Mouse (Mus musculus): Measurements from ENCODE around the gene Cops6. TPM values are rescaled to one million over a fixed set of nuclear protein-coding genes. Genes with fewer than 3 reads are reported as not detected.

The Cops6 gene
- polyA plus RNA-seq (2016; fragmentation: Nextera tagmentation; extraction: Ambion mirVana) = 348 and 351 TPM in 2 replicates

DNA sequence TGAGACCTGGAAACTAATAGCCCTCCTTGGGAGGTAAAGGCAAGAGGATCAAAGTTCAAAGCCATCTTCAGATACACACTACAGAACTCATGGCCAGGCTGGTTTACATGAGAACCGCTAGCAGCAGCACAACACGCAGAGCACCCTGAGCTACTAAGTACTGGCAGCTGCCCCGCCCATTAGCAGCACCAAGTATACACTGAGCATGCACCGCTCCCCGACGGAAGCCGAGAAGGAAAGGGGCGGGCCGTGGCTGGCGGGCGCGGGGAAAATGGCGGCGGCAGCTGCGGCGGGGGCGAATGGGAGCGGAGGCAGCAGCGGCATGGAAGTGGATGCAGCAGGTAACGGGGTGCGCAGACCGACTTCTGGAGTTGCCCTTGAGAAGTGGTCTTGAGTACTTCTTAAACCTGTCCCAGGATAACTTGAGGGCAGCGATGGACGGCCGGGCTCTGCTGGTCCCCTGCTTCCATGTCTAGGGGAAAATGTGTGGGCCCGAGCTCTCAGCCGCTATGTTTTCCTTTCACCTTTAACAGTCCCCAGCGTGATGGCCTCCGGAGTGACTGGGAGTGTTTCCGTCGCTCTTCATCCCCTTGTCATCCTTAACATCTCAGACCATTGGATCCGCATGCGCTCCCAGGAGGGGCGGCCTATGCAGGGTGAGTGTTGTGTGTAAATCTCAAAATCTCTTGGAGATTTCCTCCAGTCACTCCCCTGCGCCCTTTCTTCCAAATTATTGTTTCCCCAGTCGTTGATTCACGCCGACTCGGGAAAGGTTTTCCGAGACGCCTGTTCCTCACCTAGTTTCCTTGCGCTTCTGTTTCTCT is at the start of gene Cops6:
Cops6 (plus strand) TSS at position 230 of the 824 bp plus-strand sequence.
- H3K27me3 ChIP-seq (ENCODE audit: poor library complexity, severe bottlenecking) = no peaks in the 10 kb centered on the region
- H3K36me3 ChIP-seq (replicated peaks) = peaks cover 41% of the 10 kb centered on the region
- WGBS = 1% methylated on average over 42 of the region's 42 CpGs
- H3K4me3 ChIP-seq = peak within 1 kb of the TSS; percentile 80
- H3K9me3 ChIP-seq = no peaks in the 10 kb centered on the region
- H3K4me1 ChIP-seq = peaks cover 26% of the 10 kb centered on the region
- H3K27ac ChIP-seq = peak within 1 kb of the TSS; percentile 91
- peak; percentile 95 for DNase-seq (ENCODE audit: extremely low spot score, low spot score)

DNA sequence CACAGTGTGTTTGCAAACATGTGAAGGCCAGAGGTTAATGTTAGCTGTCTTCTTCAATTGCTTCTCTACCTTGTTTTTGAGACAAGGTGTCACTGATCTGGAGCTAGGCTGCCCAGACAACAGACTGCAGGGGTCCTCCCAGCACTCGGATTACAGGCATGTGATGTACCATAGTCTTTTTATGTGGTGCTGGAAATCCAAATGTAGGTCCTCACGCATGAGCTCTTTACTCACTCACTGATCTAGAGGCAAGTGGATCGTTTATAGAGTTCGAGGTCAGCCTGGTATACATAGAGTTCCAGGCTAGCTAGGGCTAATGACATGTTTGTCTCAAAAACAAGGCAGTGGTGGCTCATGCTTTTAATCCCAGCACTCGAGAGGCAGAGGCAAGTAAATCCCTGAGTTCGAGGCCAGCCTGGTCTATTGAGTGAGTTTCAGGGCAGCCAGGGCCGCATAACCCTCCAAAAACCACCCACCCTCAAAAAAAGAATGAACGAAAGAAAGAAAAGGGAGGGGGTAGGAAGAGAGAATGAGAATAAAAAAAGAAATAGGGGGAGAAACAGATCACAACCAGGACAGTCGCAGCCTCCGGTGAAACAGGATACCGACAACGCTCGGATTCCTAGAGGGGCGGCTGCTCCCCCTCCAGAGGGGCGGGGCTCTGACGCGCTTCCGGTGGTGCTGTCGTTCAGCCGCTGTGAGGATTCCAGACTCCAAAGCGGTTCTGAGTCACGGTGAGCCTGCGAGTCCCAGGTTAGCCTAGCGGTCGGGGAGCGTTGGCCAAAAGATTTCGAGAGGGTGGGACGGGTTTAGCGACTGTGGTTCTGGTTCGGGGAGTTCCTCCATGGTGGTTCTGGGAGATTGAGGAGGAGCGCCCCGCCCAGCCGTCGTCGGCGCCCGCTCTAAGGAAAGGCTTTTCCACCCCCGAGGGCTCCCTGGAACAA is 44.3 kb upstream of the Cops6 start, which contains the start of gene Zscan21:
Zscan21 (plus strand) TSS at position 649 of the 944 bp plus-strand sequence.
- DNase-seq (ENCODE audit: extremely low spot score, low spot score) = peak; percentile 90
- H3K36me3 ChIP-seq (replicated peaks) = peaks cover 25% of the 10 kb centered on the region
- WGBS = 7% methylated on average over 38 of the region's 38 CpGs
- peak within 1 kb of the TSS; percentile 95 for H3K27ac ChIP-seq
- peak within 1 kb of the TSS; percentile 73 for H3K4me3 ChIP-seq
- peaks cover 15% of the 10 kb centered on the region for H3K4me1 ChIP-seq
- H3K9me3 ChIP-seq = no peaks in the 10 kb centered on the region
- H3K27me3 ChIP-seq (ENCODE audit: poor library complexity, severe bottlenecking) = no peaks in the 10 kb centered on the region

DNA sequence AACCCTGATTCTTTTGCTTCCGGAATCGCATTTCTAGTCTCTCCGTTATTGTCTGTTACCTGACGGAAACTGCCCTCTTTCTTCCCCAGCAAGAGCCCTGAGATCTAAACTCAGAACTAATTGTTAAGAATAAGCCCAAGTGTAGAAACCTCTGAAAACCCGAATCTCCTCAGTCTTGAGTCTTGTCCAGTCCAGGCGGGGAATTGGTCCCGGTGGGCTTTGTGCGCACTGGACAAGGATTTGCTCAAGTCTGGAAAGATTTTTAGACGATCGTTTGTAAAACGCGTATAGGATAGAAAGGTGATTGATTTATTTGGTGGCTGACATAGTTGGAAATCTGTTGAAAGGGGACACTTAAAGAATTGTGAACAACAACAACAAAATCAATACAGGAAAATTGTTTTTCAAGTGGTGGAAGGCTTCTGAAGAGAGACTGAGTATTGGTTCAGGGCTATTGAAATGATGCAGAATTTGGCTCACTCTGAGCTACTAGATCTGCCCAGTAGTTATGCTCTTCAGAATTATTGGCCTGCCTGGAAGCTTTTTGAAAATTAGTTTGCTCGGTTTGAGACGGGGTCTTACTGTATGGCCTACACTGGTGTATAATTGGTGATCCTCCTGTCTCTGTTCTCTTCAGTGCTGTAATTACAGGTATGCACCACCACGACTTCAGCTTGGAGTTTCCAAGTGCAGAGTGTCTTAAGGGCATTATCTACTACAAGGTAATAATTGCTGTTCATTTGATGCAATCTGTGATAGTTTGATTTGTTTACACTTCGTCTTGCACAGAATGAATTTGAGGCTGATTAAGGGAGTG is 43.5 kb upstream of the Cops6 start:
- 13% methylated on average over 16 of the region's 16 CpGs for WGBS
- no peak for DNase-seq (ENCODE audit: extremely low spot score, low spot score)

DNA sequence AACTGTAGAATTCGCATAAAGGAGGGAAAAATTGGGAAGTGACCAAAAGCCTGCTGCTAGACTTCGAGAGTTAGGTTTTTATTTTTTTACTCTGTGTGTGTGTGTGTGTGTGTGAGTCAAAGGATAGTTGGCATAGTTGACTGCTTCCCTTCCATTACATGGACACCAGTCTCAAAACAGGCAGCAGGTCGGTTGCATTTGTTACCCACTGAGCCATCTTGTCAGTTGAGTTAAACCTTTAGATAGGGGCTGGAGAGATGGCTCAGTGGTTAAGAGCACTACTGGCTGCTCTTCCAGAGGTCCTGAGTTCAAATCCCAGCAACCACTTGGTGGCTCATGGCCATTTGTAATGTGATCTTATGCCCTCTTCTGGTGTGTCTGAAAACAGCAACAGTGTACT is 42.8 kb upstream of the Cops6 start:
- Histone ChIP-seq H3K27me3 (ENCODE audit: poor library complexity, severe bottlenecking) (no peaks in the 10 kb centered on the region), H3K4me3 (peak overlapping the region; percentile 73), H3K27ac (0 out of 2 replicates have a peak overlapping the region, but pooled peaks have one; percentile 95), H3K36me3 (replicated peaks) (peaks cover 38% of the 10 kb centered on the region), H3K9me3 (no peaks in the 10 kb centered on the region), H3K4me1 (peaks cover 15% of the 10 kb centered on the region)
- no peak for DNase-seq (ENCODE audit: extremely low spot score, low spot score)
- WGBS = 88% methylated on average over 3 of the region's 3 CpGs

More for the DNA sequence above, 43.5 kb upstream of the Cops6 start:
- Histone ChIP-seq H3K27ac (peak overlapping the region; percentile 95), H3K9me3 (no peaks in the 10 kb centered on the region), H3K27me3 (ENCODE audit: poor library complexity, severe bottlenecking) (no peaks in the 10 kb centered on the region), H3K36me3 (replicated peaks) (peaks cover 32% of the 10 kb centered on the region), H3K4me3 (peak overlapping the region; percentile 73), H3K4me1 (peaks cover 15% of the 10 kb centered on the region)

DNA sequence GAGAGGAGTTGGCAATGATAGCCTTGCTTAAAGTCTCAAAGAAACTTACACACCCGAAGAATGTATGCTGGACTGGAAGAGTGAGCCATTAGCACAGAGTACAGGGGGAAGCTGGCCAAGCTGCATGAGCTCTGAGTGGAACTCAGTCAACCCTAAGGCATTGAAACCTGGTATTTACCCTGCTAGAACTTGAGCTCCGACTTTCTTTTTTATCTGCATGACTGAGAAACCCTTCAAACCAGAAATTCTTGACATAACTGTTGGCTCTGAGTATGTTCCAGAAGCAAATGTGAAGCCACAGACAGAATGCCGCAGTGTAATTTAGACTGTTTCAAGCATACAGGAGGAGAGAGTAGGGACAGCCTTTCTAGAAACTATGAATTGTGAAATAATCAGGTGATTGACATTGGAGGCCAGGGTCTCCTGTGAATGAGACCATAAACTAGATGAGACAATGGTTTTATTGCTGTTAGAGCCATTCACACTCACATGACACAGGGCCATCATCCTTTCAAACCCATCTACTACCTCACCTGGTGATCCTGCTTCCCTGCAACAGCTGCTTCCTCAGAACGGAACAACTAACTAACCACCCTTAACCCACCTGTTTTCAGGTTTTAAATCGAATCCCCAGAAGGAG is 28.3 kb upstream of the Cops6 start:
- no peaks in the 10 kb centered on the region for H3K9me3 ChIP-seq
- WGBS = 92% methylated on average over 5 of the region's 5 CpGs
- no peaks in the 10 kb centered on the region for H3K4me1 ChIP-seq
- H3K27me3 ChIP-seq (ENCODE audit: poor library complexity, severe bottlenecking) = no peaks in the 10 kb centered on the region
- DNase-seq (ENCODE audit: extremely low spot score, low spot score) = no peak
- peaks cover 87% of the 10 kb centered on the region for H3K36me3 ChIP-seq (replicated peaks)
- H3K4me3 ChIP-seq = no peak overlapping the region
- no peak overlapping the region for H3K27ac ChIP-seq

DNA sequence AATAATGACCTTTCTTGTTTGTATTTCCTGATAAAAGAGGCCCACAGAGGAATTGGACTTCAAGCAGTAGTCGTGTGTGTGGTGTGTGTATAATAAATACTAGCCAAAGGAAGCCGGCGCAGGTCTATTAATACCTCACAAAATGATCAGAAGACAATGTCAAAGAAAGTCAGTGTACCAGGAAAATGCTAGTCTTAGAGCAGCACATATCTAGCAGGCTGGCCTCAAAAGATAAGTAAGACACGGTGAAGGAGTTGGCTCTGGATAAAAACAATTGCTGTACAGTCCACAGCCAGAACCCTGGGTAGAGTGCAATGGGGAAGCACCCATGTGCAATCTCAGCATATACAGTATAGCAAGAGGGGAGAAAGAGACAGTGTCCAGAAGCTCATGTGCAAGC is 23.6 kb upstream of the Cops6 start:
- Histone ChIP-seq H3K27me3 (ENCODE audit: poor library complexity, severe bottlenecking) (no peaks in the 10 kb centered on the region), H3K4me3 (no peak overlapping the region), H3K9me3 (no peaks in the 10 kb centered on the region), H3K36me3 (replicated peaks) (peaks cover 59% of the 10 kb centered on the region), H3K4me1 (no peaks in the 10 kb centered on the region), H3K27ac (no peak overlapping the region)
- DNase-seq (ENCODE audit: extremely low spot score, low spot score) = no peak
- 95% methylated on average over 4 of the region's 4 CpGs for whole genome bisulfite sequencing

DNA sequence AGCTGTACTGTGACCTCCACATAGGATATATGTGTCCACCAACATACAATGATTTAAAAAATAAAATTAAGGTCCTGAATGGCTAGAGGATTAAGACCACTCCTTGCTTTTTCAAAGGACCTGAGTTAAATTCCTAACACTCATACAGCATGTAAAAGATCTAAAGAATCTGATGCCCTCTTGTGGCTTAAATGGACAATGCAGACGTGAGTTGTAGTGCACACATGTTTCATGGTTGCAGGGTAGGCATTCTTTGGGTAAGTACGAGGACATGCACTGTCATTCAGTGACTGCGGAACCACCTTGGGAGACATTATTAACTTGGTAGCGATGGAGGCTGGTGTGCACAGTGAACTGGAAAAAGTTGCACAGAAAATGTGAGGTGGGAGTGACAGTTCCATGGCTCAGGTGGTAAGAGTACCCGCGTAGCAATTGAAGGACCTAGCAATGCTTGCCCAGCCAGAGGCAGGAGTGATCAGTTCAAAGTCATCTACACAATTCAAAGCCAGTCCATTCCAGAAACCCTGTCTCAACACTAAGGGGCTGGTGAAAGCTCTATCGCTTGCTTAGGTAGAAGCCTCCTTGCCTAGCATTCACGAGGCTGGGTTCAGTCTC is 22.8 kb upstream of the Cops6 start:
- H3K27ac ChIP-seq = no peak overlapping the region
- DNase-seq (ENCODE audit: extremely low spot score, low spot score) = no peak
- H3K4me1 ChIP-seq = no peaks in the 10 kb centered on the region
- no peaks in the 10 kb centered on the region for H3K27me3 ChIP-seq (ENCODE audit: poor library complexity, severe bottlenecking)
- no peaks in the 10 kb centered on the region for H3K9me3 ChIP-seq
- H3K36me3 ChIP-seq (replicated peaks) = peaks cover 57% of the 10 kb centered on the region
- 67% methylated on average over 8 of the region's 8 CpGs for WGBS
- no peak overlapping the region for H3K4me3 ChIP-seq

DNA sequence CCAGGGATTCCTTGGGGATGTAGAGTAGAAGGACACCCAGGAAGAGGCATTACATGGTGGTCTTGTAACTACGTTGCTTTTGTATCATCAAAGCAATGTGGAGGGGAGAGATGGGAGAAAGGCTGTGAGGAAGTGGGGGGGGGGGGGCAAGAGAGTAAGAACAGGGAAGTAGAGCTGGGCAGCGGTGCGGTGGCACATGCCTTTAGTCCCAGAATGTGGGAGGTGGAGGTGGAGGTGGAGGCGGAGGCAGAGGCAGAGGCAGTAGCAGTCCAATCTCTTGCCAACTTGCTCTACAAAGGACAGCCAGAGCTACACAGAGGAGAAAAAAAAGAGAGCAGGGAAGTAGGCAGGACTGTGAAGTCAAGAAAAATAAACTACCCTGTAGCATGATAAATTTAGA is 22.3 kb upstream of the Cops6 start:
- peaks cover 57% of the 10 kb centered on the region for H3K36me3 ChIP-seq (replicated peaks)
- WGBS = 81% methylated on average over 4 of the region's 4 CpGs

DNA sequence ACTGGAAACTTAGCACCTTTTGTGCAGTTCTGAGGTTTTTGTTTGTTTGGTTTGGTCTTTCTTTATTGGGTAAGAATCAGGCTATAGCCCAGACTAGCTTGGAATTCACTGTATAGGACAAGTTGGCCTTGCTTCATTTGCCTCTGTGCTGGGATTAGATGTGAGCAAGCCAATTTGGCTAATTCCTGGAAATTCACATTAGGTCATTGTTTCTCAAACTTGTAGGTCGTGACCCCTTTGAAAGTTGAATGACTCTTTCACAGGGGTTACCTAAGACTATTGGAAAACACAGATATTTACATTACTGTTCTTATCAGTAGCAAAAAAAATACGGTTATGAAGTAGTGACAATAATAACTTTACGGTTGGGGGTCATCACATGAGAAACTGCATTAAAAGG is 6.5 kb upstream of the Cops6 start:
- H3K27ac ChIP-seq = peak overlapping the region; percentile 98
- no peaks in the 10 kb centered on the region for H3K9me3 ChIP-seq
- peaks cover 40% of the 10 kb centered on the region for H3K36me3 ChIP-seq (replicated peaks)
- DNase-seq (ENCODE audit: extremely low spot score, low spot score) = no peak
- peak overlapping the region; percentile 86 for H3K4me3 ChIP-seq
- H3K4me1 ChIP-seq = peaks cover 12% of the 10 kb centered on the region
- H3K27me3 ChIP-seq (ENCODE audit: poor library complexity, severe bottlenecking) = no peaks in the 10 kb centered on the region
- 87% methylated on average over 3 of the region's 3 CpGs for WGBS

More for the DNA sequence above, 22.3 kb upstream of the Cops6 start:
- Histone ChIP-seq H3K4me3 (no peak overlapping the region), H3K27me3 (ENCODE audit: poor library complexity, severe bottlenecking) (no peaks in the 10 kb centered on the region), H3K4me1 (no peaks in the 10 kb centered on the region), H3K27ac (no peak overlapping the region), H3K9me3 (no peaks in the 10 kb centered on the region; the same call in 1 of the 2 replicates)
- DNase-seq (ENCODE audit: extremely low spot score, low spot score) = no peak

DNA sequence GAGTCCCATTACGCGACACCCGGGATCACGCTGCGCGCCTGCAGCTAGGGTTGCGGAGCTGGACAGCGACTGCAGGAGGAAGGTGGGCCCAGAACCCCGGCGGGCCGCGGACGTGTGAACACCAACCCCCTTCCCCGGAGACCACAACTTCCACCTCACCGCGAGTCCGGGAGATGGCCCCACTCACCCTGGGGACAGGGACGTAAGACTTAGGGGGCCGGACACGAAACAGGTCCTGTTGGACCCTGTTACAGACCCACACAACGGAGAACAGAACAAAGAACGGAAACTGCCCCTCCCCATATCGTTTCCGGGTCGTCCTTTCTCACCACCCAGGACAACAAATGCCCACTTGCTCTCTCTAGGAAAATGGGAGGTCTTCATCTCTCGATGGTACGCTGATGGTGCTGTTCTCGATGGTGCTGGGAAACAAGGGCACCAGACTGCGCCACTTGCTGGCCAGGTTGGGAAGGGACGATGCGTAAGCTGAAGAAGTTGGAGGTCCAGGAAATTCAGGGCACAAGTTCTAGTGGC is 5.4 kb upstream of the Cops6 start, which contains the start of gene Zfp113:
Zfp113 (minus strand) TSS at position 302 of the 534 bp plus-strand sequence.
- Histone ChIP-seq H3K36me3 (replicated peaks) (peaks cover 34% of the 10 kb centered on the region), H3K4me3 (peak within 1 kb of the TSS; percentile 86), H3K9me3 (no peaks in the 10 kb centered on the region), H3K4me1 (peaks cover 16% of the 10 kb centered on the region), H3K27ac (peak within 1 kb of the TSS; percentile 98), H3K27me3 (ENCODE audit: poor library complexity, severe bottlenecking) (no peaks in the 10 kb centered on the region)
- under 1% methylated on average over 31 of the region's 31 CpGs for WGBS
- DNase-seq (ENCODE audit: extremely low spot score, low spot score) = peak; percentile 90

DNA sequence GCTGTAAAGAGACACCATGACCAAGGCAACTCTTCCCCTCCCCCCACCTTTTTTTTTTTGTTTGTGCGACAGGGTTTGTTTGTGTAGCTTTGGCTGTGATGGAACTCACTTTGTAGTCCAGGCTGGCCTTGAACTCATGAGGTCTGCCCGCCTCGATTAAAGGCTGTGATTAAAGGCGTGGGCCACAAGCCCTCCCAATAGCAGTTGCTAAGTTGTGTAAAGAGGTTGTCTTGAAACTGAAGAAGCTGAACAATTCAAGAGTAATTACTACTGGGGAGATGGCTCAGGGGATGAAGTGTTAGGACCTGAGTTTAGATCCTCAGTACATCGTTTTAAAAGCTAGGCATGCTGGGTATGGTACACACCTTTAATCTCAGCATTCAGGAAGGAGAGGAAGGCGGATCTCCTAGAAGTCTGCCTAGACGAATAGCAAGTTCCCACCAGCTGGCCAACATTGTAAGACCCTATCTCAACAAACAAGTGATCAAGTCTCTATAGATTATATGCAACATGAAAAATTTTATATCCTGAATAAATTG is 578 bp upstream of the Cops6 start:
- peak overlapping the region; percentile 91 for H3K27ac ChIP-seq
- H3K4me1 ChIP-seq = peaks cover 20% of the 10 kb centered on the region
- H3K27me3 ChIP-seq (ENCODE audit: poor library complexity, severe bottlenecking) = no peaks in the 10 kb centered on the region
- peak overlapping the region; percentile 80 for H3K4me3 ChIP-seq
- no peaks in the 10 kb centered on the region for H3K9me3 ChIP-seq
- 72% methylated on average over 7 of the region's 7 CpGs for WGBS
- H3K36me3 ChIP-seq (replicated peaks) = peaks cover 33% of the 10 kb centered on the region
- DNase-seq (ENCODE audit: extremely low spot score, low spot score) = no peak

All from forebrain, embryonic 10.5 days (tissue).